Mouse (Mus musculus) ES-Bruce4 (cell line): Measurements from ENCODE around the gene Slc1a7.
A peak's percentile ranks its signal among the peaks of the same experiment; 100 is the strongest.

Experiments used
- CTCF ChIP-seq: IDR thresholded peaks from one replicate; pipeline ENCODE4 v1.8.1; 2011; ENCODE audit warnings: low read depth, low read length
- EP300 ChIP-seq: IDR thresholded peaks from 2 replicates; pipeline ENCODE4 v1.6.1; 2011; ENCODE audit warnings: low read depth, low read length; ENCODE audit not compliant: insufficient read depth

- TF ChIP-seq EP300 (no peak), CTCF (peak; percentile 43)
Measured at GRCm38 (mm10) chr4:107937338-107937737, 30.8 kb upstream of the Slc1a7 start.
